Mouse (Mus musculus): Measurements from ENCODE around the gene Ubfd1.

Ubfd1 gene

DNA sequence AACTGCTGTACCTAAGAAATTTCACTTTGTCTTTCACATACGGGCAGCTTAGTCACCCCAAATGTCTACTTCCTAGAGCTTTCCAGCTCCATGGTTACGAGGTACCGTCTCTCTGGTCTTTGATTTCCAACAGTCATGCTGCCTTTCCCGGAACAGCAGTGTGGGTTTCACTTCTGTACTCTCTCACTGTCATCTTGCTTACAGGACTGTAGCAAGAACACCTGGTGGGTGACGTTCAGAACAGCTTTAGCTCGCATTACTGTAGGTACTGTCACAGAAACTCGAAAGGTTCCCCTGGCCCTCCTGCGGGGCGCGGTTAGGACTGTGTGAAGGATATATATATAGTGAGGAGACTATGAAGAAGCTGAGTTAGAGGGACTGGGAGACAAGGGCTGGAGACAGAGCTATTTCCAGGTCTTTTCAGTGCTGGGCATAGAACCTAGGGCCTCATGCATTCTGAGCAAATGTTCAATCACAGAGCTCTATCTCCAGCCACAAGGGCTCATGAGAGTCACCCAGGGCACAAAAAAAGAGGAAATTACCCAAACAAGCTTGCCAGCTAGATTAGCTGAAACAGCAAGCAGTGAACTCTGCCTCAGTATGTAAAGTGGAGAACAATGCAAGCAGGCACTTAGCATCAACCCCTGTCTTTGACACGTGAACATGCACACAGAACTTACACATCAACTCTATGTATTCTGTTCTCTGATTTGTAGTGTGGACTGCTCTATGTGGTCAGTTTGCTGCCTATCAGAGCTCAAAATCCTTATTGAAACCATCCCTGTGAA is 20.4 kb downstream of the Ubfd1 start:
- DNase-seq, result no peak

DNA sequence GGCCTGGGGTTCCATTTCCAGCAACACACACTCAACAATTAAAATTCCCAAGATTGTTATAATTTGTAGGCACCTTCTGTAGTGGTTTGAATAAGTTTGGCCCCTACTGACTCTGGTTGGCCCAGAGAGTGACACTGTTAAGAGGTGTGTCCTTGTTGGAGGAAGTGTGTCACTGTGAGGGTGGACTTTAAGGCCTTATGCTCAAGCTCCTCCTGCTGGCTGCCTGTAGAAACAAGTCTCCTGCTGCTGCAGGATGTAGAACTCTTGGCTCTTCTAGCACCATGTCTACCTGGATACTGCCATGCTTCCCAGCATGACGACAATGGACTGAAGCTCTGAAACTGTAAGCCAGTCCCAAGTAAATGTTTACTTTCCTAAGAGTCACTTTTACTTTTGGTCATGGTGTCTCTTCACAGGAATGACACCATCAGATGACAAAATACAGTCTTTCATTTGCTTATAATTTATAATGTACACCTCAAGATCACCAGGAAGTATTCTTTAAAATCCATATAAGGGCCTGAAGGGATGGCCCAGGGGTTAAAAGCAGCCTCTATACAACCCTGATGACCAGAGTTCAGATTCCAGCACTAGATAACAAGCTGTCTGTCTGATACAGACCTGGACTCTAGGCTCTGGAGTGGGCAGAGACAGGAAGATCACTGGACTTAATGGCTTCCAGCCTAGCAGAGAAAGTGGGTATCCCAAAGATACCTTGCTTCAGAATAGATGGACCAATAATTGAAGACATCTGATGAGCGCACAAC is 27.8 kb downstream of the Ubfd1 start:
- no peak for DNase-seq

DNA sequence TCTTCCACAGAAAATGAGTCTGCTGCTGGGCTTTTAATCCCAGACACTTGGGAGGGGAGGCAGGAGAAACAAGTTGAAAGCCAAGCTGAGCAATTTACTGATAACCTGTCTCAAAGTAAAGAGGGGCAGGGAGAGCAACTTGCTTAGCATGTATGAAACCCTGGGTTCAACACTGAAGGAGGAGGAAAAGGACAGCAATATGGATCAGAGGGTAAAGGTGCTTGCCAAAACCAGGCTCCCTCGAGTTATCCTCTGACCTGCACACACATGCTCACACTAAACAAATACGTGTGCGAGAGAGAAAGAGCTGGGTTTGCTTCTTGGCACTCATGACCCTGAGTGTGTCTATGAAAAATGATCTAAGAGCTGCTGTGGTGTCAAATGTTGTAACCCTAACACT is 31.0 kb downstream of the Ubfd1 start:
- DNase-seq, result no peak

DNA sequence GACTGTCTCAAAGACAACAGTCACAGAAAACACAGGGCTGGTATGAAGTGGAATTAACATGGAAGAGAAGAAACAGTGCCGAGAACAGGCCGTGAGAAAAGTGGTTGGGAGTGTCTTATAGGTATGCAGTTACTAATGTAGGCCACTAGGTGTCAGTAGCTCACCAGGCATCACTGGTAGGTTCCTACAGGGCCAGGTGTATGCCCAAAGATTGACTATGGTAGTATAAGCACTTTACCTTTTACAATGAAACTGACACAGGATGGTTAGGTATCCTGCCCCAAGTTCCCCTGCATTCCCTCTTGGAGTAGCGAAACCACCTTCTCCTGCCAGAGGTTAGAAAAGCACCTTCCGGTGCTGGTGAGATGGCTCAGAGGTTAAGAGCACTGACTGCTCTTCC is 32.2 kb downstream of the Ubfd1 start:
- peak; percentile 53 for DNase-seq

DNA sequence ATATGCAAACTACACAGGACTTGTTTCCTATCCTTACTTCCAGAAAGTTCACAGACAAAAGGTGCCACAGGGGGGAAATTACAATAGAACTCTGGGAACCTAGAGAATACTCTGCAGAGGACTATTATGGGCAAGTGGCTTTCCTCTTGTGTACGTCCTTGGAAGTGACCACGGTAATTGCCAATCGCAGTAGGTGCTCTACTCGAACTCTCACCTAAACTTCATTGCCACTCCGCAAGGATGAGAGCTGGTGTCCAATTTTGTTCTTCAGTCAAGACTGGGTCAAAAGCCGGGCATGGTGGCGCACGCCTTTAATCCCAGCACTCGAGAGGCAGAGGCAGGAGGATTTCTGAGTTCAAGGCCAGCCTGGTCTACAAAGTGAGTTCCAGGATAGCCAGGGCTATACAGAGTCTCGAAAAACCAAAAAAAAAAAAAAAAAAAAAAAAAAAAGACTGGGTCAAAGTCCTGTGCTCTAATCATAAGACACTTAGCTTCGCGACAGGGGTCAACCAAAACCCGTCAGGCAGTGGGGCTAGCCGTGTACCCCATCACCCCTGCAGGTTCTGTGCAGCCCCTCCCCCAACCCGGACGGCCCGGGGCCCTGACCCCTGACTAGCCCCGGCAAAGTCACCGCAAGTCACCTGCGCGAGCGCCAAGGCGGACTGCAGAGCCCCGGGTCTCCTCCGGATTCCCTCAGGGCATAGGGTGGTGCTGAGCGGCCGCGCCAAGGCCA is 34.2 kb downstream of the Ubfd1 start:
- DNase-seq, result peak; percentile 5

DNA sequence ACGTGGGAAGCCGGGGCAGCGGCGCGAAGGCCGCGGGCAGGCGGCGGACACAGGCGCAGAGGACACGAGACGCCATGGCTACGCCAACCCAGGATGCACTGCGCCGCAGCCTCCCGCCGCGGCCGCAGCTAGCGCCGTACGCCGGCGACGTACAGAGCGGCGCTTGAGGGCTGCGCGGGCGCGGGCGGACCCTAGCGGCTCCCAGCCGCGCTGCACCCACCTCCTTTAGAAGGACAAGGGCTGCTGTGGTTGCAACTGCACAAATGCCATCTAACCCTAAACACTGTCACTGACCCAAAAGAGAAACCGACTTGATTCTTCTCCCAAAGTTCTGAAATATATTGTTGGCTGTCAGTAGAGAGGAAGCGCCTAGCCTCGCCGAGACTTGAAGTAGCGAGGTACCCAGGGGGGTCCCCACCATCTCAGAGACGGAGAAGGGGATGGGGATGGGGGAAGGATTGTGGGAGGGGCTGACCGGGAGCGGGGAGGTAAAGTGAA is 34.8 kb downstream of the Ubfd1 start, which contains the start of gene Ndufab1:
Ndufab1 (minus strand) TSS at position 140 of the 498 bp plus-strand sequence.
- peak; percentile 89 for DNase-seq

DNA sequence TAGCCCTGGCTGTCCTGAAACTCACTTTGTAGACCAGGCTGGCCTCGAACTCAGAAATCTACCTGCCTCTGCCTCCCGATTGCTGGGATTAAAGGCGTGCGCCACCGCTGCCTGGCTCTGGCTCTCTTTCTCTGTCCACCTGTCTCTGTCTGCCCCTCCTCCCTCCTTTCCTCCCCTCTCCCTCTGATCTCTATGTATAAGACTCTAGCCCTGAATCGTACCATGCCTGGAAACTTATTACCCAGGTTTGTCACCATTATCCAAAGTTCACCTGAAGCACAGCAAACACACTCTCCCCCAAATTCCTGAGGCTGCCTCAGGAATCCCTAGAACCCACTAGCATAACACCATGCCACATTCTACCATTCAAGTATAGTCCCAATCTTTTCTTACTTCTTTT is 41.2 kb downstream of the Ubfd1 start:
- DNase-seq, result no peak

DNA sequence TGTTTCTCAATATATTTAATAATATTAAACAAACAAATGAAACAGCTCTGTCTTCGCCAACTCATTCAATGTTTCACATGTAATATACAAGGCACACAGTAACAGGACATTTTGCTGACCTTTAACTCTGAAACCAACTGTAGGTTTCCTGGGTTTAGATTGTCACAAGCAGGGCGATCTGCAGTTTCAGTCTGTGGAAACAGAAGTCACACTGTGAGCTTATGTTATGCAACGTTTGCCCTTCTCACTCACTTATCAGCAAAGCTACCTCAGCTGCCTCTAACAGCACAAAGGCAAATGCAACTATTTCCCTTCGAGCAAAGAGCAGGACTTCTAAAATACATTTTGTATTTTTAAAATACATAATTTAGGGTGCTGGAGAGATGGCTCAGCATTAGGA is 56.5 kb downstream of the Ubfd1 start:
- no peak for DNase-seq

DNA sequence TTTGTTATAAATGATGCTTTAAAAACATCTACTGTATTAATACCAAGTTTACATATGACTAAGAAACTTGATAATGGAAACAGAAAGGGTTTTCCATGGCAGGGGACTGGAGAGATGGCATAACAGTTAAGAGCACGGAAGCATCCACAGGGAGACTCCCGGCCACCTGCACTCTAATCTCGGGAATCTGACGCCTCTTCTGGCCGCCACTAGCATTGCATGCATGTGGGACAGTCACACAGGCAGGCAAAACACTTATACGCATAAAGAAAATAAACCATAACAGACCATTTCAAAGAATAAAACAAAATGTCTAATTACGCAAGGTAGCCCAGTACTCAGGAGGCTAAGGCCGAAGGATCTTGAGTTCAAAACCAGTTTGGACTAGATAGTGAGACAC is 58.7 kb downstream of the Ubfd1 start:
- DNase-seq, result no peak

DNA sequence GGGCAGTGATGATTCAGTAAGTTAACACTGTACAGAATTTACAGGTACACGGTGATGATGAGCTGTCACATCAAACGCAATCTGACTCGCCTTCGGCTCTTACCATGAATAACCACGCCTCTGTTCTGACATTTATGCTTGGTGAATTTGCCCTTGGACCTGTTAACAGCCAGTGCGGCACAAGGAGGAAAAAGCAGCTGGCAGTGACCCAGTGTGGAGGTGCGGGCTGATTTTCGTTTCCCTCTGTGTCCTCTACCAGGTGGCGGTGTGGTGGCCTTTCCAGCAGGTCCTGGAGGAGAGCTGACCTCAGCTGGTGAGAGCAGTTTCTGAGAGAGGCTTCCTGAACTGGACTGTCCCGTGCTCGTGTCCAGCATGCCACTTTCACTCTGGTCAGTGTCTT is 60.0 kb downstream of the Ubfd1 start:
- no peak for DNase-seq

All from thymus, postnatal 14 days (tissue).